Mouse (Mus musculus) neural tube, embryonic 11.5 days (tissue): ENCODE measurements at regions not wholly inside any gene's neighbourhood (a gene's known extent, or its start where the extent isn't known, plus 50 kb on each side); places are given as distances from the start of the nearest gene placed in this dataset.
A peak's percentile ranks its signal among the peaks of the same experiment; 100 is the strongest.

Experiments used
- ATAC-seq: fragments of 200-750 bp; cut with Nextera tagmentation; 2 replicates; pipeline ENCODE4 v1.8.0; 2017; ENCODE audit warnings: moderate number of reproducible peaks, mild to moderate bottlenecking, moderate TSS enrichment, moderate library complexity; ENCODE audit not compliant: insufficient read depth, low FRiP score, low TSS enrichment
- DNase-seq: peaks from one replicate; pipeline ENCODE4 v3.0.0-alpha.2; 2015; ENCODE audit warnings: low spot score
- H3K27ac ChIP-seq: fragments of 300-500 bp; sonication (generic); 2 replicates; pipeline ENCODE4 v1.5.1; 2014; ENCODE audit warnings: low read depth, mild to moderate bottlenecking, low read length
- H3K27me3 ChIP-seq: fragments of 300-500 bp; sonication (generic); 2 replicates; pipeline ENCODE4 v1.6.1; 2014; ENCODE audit warnings: mild to moderate bottlenecking, low read length, mixed read lengths; ENCODE audit not compliant: control insufficient read depth, insufficient read depth
- H3K36me3 ChIP-seq: fragments of 300-500 bp; sonication (generic); 2 replicates; pipeline ENCODE4 v1.6.1; 2014; ENCODE audit warnings: mild to moderate bottlenecking, low read length, moderate library complexity, mixed read lengths; ENCODE audit not compliant: control insufficient read depth, insufficient read depth
- H3K4me1 ChIP-seq: fragments of 300-500 bp; sonication (generic); 2 replicates; pipeline ENCODE4 v1.6.1; 2014; ENCODE audit warnings: low read length, mixed read lengths; ENCODE audit not compliant: control insufficient read depth, insufficient read depth
- H3K4me2 ChIP-seq: fragments of 300-500 bp; sonication (generic); 2 replicates; pipeline ENCODE4 v1.6.1; 2014; ENCODE audit warnings: low read depth, mild to moderate bottlenecking, moderate library complexity
- H3K4me3 ChIP-seq: fragments of 300-500 bp; sonication (generic); 2 replicates; pipeline ENCODE4 v1.5.1; 2014; ENCODE audit warnings: low read depth, low read length
- H3K9ac ChIP-seq: fragments of 300-500 bp; sonication (generic); 2 replicates; pipeline ENCODE4 v1.6.1; 2014; ENCODE audit warnings: mild to moderate bottlenecking, low read length
- H3K9me3 ChIP-seq: fragments of 300-500 bp; sonication (generic); 2 replicates; pipeline ENCODE4 v1.6.1; 2016; ENCODE audit warnings: low read length; ENCODE audit not compliant: control insufficient read depth
- WGBS: fragments of 180-500 bp; shearing (Covaris S2); extraction: QIAGEN DNeasy Blood & Tissue Kit; methylation state at CpG from one replicate; pipeline ENCODE4 v1.1.7; 2014; 5-methylcytosine and 5-hydroxymethylcytosine counted together

- Histone ChIP-seq H3K9me3 (no peaks in the 10 kb centered on the region), H3K36me3 (no peaks in the 10 kb centered on the region), H3K4me1 (no peaks in the 10 kb centered on the region), H3K9ac (no peak overlapping the region), H3K4me3 (no peak overlapping the region), H3K27me3 (no peaks in the 10 kb centered on the region), H3K4me2 (no peak overlapping the region), H3K27ac (no peak overlapping the region)
- ATAC-seq = no peak
- DNase-seq = no peak
- WGBS = 85% methylated on average over 5 of the region's 5 CpGs
Observed at GRCm38 (mm10) chr14:120127481-120127880, 85.2 kb upstream of the Oxgr1 start.

GRCm38 (mm10) chr14:120134346-120135008 lies 92.2 kb upstream of the Oxgr1 start:
- no peaks in the 10 kb centered on the region for H3K27me3 ChIP-seq
- ATAC-seq = no peak
- H3K4me1 ChIP-seq = no peaks in the 10 kb centered on the region
- no peaks in the 10 kb centered on the region for H3K36me3 ChIP-seq
- no peaks in the 10 kb centered on the region for H3K9me3 ChIP-seq
- no peak overlapping the region for H3K4me2 ChIP-seq
- H3K9ac ChIP-seq = no peak overlapping the region
- 76% methylated on average over 6 of the region's 6 CpGs for WGBS
- no peak for DNase-seq
- no peak overlapping the region for H3K4me3 ChIP-seq
- H3K27ac ChIP-seq = no peak overlapping the region

DNA sequence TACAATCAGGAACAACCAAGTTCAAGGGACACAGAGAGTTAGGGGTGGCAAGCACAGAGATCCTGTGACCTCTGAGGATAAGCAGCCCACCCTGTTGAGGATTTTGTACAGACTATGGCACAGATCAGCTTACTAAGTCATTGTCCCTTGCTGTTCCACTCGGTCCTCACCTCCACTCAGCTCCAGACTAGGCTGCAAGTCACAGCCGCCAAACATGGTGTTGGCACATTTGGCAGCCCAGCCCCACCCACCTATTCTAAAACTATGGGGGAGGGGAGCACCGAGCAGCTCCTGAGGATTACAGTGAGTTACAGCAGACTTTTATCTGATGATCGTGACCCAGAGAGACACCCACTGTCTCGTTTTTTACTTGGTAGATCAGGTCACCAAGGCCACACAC lies 93.0 kb upstream of the Oxgr1 start:
- H3K9me3 ChIP-seq = no peaks in the 10 kb centered on the region
- WGBS = 65% methylated on average over 5 of the region's 5 CpGs
- no peak overlapping the region for H3K4me3 ChIP-seq
- no peak overlapping the region for H3K27ac ChIP-seq
- H3K27me3 ChIP-seq = no peaks in the 10 kb centered on the region
- no peak overlapping the region for H3K4me2 ChIP-seq
- DNase-seq = no peak
- no peak for ATAC-seq
- no peak overlapping the region for H3K9ac ChIP-seq
- no peaks in the 10 kb centered on the region for H3K36me3 ChIP-seq
- H3K4me1 ChIP-seq = no peaks in the 10 kb centered on the region

- no peaks in the 10 kb centered on the region for H3K4me1 ChIP-seq
- no peak for ATAC-seq
- DNase-seq = no peak
- H3K4me2 ChIP-seq = no peak overlapping the region
- H3K36me3 ChIP-seq = no peaks in the 10 kb centered on the region
- H3K9ac ChIP-seq = no peak overlapping the region
- H3K4me3 ChIP-seq = no peak overlapping the region
- H3K9me3 ChIP-seq = no peaks in the 10 kb centered on the region
- WGBS = 88% methylated on average over 8 of the region's 8 CpGs
- no peaks in the 10 kb centered on the region for H3K27me3 ChIP-seq
- H3K27ac ChIP-seq = no peak overlapping the region
Observed at GRCm38 (mm10) chr14:120136736-120137135, 94.5 kb upstream of the Oxgr1 start.

GRCm38 (mm10) chr14:120137680-120138136 lies 95.5 kb upstream of the Oxgr1 start:
- Histone ChIP-seq H3K4me2 (peak overlapping the region; percentile 36), H3K4me1 (no peaks in the 10 kb centered on the region), H3K9ac (no peak overlapping the region), H3K36me3 (no peaks in the 10 kb centered on the region), H3K27me3 (no peaks in the 10 kb centered on the region), H3K27ac (no peak overlapping the region), H3K9me3 (no peaks in the 10 kb centered on the region), H3K4me3 (no peak overlapping the region)
- WGBS = under 1% methylated on average over 21 of the region's 21 CpGs
- peak; percentile 91 for ATAC-seq
- peak; percentile 93 for DNase-seq

- Histone ChIP-seq H3K4me3 (no peak overlapping the region), H3K4me1 (no peaks in the 10 kb centered on the region), H3K36me3 (no peaks in the 10 kb centered on the region), H3K9me3 (no peaks in the 10 kb centered on the region), H3K27me3 (no peaks in the 10 kb centered on the region), H3K9ac (no peak overlapping the region), H3K4me2 (no peak overlapping the region), H3K27ac (no peak overlapping the region)
- 74% methylated on average over 5 of the region's 5 CpGs for WGBS
- ATAC-seq (no peak), DNase-seq (no peak)
Observed at GRCm38 (mm10) chr14:120138546-120138945, 96.3 kb upstream of the Oxgr1 start.

- no peak for DNase-seq
- no peak overlapping the region for H3K4me2 ChIP-seq
- no peaks in the 10 kb centered on the region for H3K9me3 ChIP-seq
- H3K4me3 ChIP-seq = no peak overlapping the region
- no peaks in the 10 kb centered on the region for H3K4me1 ChIP-seq
- no peaks in the 10 kb centered on the region for H3K27me3 ChIP-seq
- H3K27ac ChIP-seq = no peak overlapping the region
- no peaks in the 10 kb centered on the region for H3K36me3 ChIP-seq
- no peak for ATAC-seq
- WGBS = 97% methylated on average over 14 of the region's 14 CpGs
- no peak overlapping the region for H3K9ac ChIP-seq
Observed at GRCm38 (mm10) chr14:120139256-120139655, 97.0 kb upstream of the Oxgr1 start.

DNA sequence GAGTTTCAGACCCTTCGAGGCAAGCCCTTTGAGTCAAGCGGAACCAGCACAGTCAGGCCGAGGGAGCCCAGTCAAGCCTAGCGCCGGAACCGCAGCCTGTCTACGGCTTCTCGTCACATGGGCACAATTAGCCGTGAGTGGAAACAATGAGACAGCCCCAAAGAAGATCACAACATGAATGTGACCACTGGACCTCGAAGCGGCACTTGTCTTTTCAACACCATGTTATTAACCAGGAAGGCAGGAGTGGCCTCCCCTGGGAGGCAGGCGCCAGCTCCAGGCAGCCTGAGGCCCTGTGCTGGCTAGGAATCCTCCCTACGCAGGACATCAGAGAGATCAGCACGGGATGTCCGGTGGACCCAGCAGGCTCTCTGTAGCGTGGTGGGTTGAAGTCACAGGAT lies 97.4 kb upstream of the Oxgr1 start:
- DNase-seq (no peak), ATAC-seq (no peak)
- 73% methylated on average over 16 of the region's 16 CpGs for WGBS
- no peak overlapping the region for H3K4me3 ChIP-seq
- H3K4me2 ChIP-seq = no peak overlapping the region
- no peaks in the 10 kb centered on the region for H3K27me3 ChIP-seq
- no peaks in the 10 kb centered on the region for H3K36me3 ChIP-seq
- H3K9ac ChIP-seq = no peak overlapping the region
- no peak overlapping the region for H3K27ac ChIP-seq
- H3K9me3 ChIP-seq = no peaks in the 10 kb centered on the region
- no peaks in the 10 kb centered on the region for H3K4me1 ChIP-seq

- no peak for DNase-seq
Observed at GRCm38 (mm10) chr14:120140211-120140610, 98.0 kb upstream of the Oxgr1 start.

More at GRCm38 (mm10) chr14:120140211-120140610, 98.0 kb upstream of the Oxgr1 start:
- Histone ChIP-seq H3K4me3 (no peak overlapping the region), H3K4me1 (no peaks in the 10 kb centered on the region), H3K27ac (no peak overlapping the region), H3K36me3 (no peaks in the 10 kb centered on the region), H3K9me3 (no peaks in the 10 kb centered on the region), H3K9ac (no peak overlapping the region), H3K27me3 (no peaks in the 10 kb centered on the region), H3K4me2 (no peak overlapping the region)
- whole genome bisulfite sequencing = 95% methylated on average over 8 of the region's 8 CpGs
- no peak for ATAC-seq
